Mouse (Mus musculus) liver, embryonic 16.5 days (tissue): Measurements from ENCODE around the gene Tmf1. TPM values are rescaled to one million over a fixed set of nuclear protein-coding genes. Genes with fewer than 3 reads are reported as not detected.
A peak's percentile ranks its signal among the peaks of the same experiment; 100 is the strongest.

Experiments
- ATAC-seq: fragments of 200-750 bp; cut with Nextera tagmentation; 2 replicates; pipeline ENCODE4 v1.8.0; 2017; ENCODE audit warnings: low read depth, mild to moderate bottlenecking, moderate number of reproducible peaks, moderate library complexity
- H3K27ac ChIP-seq: fragments of 300-500 bp; sonication (generic); 2 replicates; pipeline ENCODE4 v1.5.1; 2014; ENCODE audit warnings: mild to moderate bottlenecking, low read length
- H3K27me3 ChIP-seq: fragments of 300-500 bp; sonication (generic); 2 replicates; pipeline ENCODE4 v1.6.1; 2014; ENCODE audit warnings: low read depth, low read length, mixed read lengths; ENCODE audit not compliant: control insufficient read depth, insufficient read depth
- H3K36me3 ChIP-seq: fragments of 300-500 bp; sonication (generic); 2 replicates; pipeline ENCODE4 v1.6.1; 2014; ENCODE audit warnings: mild to moderate bottlenecking; ENCODE audit not compliant: control insufficient read depth, insufficient read depth
- H3K4me1 ChIP-seq: fragments of 300-500 bp; sonication (generic); 2 replicates; pipeline ENCODE4 v1.6.1; 2014; ENCODE audit warnings: low read depth, low read length, mixed read lengths; ENCODE audit not compliant: control insufficient read depth
- H3K4me2 ChIP-seq: fragments of 300-500 bp; sonication (generic); 2 replicates; pipeline ENCODE4 v1.6.1; 2014; ENCODE audit warnings: low read depth, low read length, mixed read lengths
- H3K4me3 ChIP-seq: fragments of 300-500 bp; sonication (generic); 2 replicates; pipeline ENCODE4 v1.5.1; 2014; ENCODE audit warnings: low read depth, mild to moderate bottlenecking, low read length
- H3K9ac ChIP-seq: fragments of 300-500 bp; sonication (generic); 2 replicates; pipeline ENCODE4 v1.6.1; 2014; ENCODE audit warnings: low read depth, low read length
- H3K9me3 ChIP-seq: fragments of 300-500 bp; sonication (generic); replicated peaks from 2 replicates; pipeline ENCODE4 v1.6.1; 2016; ENCODE audit warnings: low read length; ENCODE audit not compliant: control insufficient read depth
- WGBS: fragments of 180-500 bp; shearing (Covaris S2); extraction: QIAGEN DNeasy Blood & Tissue Kit; methylation state at CpG from one replicate; pipeline ENCODE4 v1.1.7; 2014; ENCODE audit not compliant: insufficient replicate concordance; 5-methylcytosine and 5-hydroxymethylcytosine counted together
- polyA plus RNA-seq: library from polyadenylated mRNA; unstranded; fragments of >200 nt; fragmentation: Nextera tagmentation; extraction: Ambion mirVana; gene quantifications from 2 replicates; pipeline ENCODE4 v1.2.1, GENCODE M21; 2015

Tmf1 gene
- 10.5 and 14.5 TPM in 2 replicates for polyA plus RNA-seq

GRCm38 (mm10) chr6:97178491-97179366, at the start of gene Tmf1:
Gene Tmf1, minus strand, starts transcription at chr6:97179122.
- Histone ChIP-seq H3K27ac (peak within 1 kb of the TSS; percentile 93), H3K4me3 (peak within 1 kb of the TSS; percentile 99), H3K4me1 (peaks cover 22% of the 10 kb centered on the region), H3K9me3 (no peaks in the 10 kb centered on the region), H3K4me2 (peak within 1 kb of the TSS; percentile 75), H3K27me3 (no peaks in the 10 kb centered on the region), H3K9ac (peak within 1 kb of the TSS; percentile 99), H3K36me3 (peaks cover 5% of the 10 kb centered on the region)
- ATAC-seq = peak; percentile 99
- WGBS = under 1% methylated on average over 80 of the region's 80 CpGs

DNA sequence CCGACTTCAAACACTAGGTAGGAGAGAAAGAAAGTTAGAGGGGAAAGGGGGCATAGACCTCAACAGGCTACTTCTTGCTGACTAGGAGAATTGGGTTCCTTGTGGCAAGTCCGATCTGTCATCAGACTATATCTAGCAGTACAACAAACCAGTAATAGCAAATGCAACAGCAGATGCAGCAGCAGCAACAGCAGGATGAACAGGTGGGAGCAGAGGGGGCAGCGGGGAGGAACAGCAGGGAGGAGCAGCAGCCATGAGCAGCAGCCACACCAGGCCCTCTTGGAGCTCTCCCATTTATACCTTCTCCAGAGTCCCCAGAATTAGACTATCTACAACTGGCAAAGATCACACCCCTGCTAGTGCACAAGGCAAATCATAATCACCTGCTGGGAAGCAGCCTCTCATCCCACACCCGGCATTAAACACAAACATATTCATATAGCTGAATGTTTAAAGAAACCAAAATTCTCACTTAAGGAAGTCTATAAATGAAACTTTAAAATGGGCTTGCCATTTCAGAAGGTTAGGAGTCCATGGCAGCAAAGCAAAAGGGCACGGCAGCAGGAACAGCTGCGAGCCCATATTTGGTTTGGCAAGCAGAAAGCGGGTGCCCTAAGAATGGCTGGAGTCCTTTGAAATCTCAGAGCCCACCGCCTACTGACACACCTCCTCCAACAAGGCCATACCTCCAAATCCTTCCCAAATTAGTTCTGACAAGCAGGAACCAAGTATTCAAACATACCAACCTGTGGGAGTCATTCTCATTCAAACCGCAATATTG, 48.3 kb upstream of the Tmf1 start:
- Histone ChIP-seq H3K9ac (no peak overlapping the region), H3K27me3 (no peaks in the 10 kb centered on the region), H3K4me2 (no peak overlapping the region), H3K27ac (no peak overlapping the region), H3K4me1 (peaks cover 6% of the 10 kb centered on the region), H3K9me3 (no peaks in the 10 kb centered on the region), H3K36me3 (peaks cover 7% of the 10 kb centered on the region; the same call in 1 of the 2 replicates), H3K4me3 (no peak overlapping the region)
- 85% methylated on average over 9 of the region's 9 CpGs for WGBS
- no peak for ATAC-seq

GRCm38 (mm10) chr6:97226083-97226491, 47.2 kb upstream of the Tmf1 start:
- 50% methylated on average over 1 of the region's 1 CpGs for WGBS
- Histone ChIP-seq H3K9ac (no peak overlapping the region), H3K4me3 (no peak overlapping the region), H3K9me3 (no peaks in the 10 kb centered on the region), H3K27me3 (no peaks in the 10 kb centered on the region), H3K4me1 (peaks cover 16% of the 10 kb centered on the region), H3K36me3 (peaks cover 5% of the 10 kb centered on the region; the same call in 1 of the 2 replicates), H3K27ac (no peak overlapping the region), H3K4me2 (no peak overlapping the region)
- ATAC-seq = no peak

DNA sequence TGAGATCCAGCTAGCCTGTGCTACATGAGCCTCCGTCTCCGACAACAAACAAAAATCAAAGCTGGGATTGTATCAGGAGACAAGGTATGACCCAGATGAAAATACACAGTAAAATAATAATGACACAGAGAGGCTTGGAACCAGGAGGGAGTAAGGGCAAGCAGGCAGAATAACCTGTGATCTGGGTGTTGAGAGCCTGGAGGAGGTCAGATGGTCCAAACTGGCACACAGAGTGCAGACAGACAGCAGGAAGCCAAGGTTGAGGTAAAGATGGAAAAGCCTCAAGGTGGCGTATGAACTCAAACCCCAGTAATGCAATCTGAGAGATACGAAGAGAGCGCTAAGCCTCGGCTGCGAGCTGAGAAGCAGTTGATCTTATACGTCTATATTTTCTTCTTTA, 45.6 kb upstream of the Tmf1 start:
- peaks cover 16% of the 10 kb centered on the region for H3K4me1 ChIP-seq
- no peak for ATAC-seq
- WGBS = 82% methylated on average over 8 of the region's 8 CpGs
- H3K36me3 ChIP-seq = no peaks in the 10 kb centered on the region
- no peak overlapping the region for H3K4me3 ChIP-seq
- no peak overlapping the region for H3K4me2 ChIP-seq
- H3K9me3 ChIP-seq = no peaks in the 10 kb centered on the region
- H3K27me3 ChIP-seq = no peaks in the 10 kb centered on the region
- H3K27ac ChIP-seq = no peak overlapping the region
- H3K9ac ChIP-seq = no peak overlapping the region

DNA sequence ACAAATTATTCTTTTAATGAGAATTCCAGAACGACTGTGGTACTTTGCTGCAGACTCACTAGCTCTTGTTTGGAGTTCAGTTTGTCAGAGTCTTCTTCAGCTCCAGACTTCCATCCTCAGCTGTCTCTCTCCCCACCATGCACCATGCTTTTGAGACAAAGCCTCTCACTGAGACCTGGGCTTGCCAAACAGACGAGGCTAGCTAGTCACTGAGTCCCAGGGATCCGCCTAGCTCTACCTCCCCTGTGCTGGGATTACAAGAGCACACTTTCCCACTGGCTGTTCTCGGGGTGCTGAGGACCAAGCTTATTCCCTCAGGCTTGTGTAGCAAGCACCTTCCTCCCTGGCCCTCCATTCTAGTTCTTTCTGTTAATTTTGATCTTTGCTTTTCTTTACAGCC, 44.6 kb upstream of the Tmf1 start:
- ATAC-seq = no peak
- Histone ChIP-seq H3K4me2 (no peak overlapping the region), H3K9ac (no peak overlapping the region), H3K36me3 (no peaks in the 10 kb centered on the region), H3K27me3 (no peaks in the 10 kb centered on the region), H3K4me3 (no peak overlapping the region), H3K9me3 (no peaks in the 10 kb centered on the region), H3K4me1 (peaks cover 16% of the 10 kb centered on the region), H3K27ac (no peak overlapping the region)
- 60% methylated on average over 4 of the region's 4 CpGs for WGBS

- H3K9me3 ChIP-seq = no peaks in the 10 kb centered on the region
- no peaks in the 10 kb centered on the region for H3K27me3 ChIP-seq
- no peak overlapping the region for H3K4me3 ChIP-seq
- no peak overlapping the region for H3K9ac ChIP-seq
- no peak overlapping the region for H3K4me2 ChIP-seq
- ATAC-seq = peak; percentile 42; the same call in 1 of the 2 replicates
- H3K36me3 ChIP-seq = no peaks in the 10 kb centered on the region
- 15% methylated on average over 5 of the region's 5 CpGs for WGBS
- no peak overlapping the region for H3K27ac ChIP-seq
- H3K4me1 ChIP-seq = peaks cover 16% of the 10 kb centered on the region
Measured at GRCm38 (mm10) chr6:97222931-97223467, 44.1 kb upstream of the Tmf1 start.

DNA sequence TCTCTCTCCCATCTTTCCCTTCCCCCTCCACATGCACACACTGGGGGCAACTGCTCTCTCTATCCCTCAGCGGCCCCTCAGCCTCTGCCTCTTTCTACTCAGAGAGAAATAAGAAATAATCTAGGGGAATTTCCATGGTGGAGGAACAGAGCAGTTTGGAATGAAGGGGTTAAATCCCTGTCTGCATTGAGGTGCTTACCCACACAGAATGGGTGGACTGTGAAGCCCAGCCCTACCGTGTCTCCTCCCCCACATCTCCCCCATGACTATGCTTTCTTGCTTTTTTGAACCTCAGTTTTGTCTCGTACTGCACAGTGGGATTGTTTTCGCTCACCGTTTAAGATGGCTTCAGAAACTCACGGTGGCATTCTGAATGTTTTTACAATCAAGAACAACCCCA, 43.4 kb upstream of the Tmf1 start:
- Histone ChIP-seq H3K9ac (no peak overlapping the region), H3K9me3 (no peaks in the 10 kb centered on the region), H3K36me3 (no peaks in the 10 kb centered on the region), H3K27ac (no peak overlapping the region), H3K27me3 (no peaks in the 10 kb centered on the region), H3K4me1 (peaks cover 16% of the 10 kb centered on the region), H3K4me2 (no peak overlapping the region), H3K4me3 (no peak overlapping the region)
- WGBS = 40% methylated on average over 6 of the region's 6 CpGs
- ATAC-seq = peak; percentile 61; the same call in 1 of the 2 replicates

DNA sequence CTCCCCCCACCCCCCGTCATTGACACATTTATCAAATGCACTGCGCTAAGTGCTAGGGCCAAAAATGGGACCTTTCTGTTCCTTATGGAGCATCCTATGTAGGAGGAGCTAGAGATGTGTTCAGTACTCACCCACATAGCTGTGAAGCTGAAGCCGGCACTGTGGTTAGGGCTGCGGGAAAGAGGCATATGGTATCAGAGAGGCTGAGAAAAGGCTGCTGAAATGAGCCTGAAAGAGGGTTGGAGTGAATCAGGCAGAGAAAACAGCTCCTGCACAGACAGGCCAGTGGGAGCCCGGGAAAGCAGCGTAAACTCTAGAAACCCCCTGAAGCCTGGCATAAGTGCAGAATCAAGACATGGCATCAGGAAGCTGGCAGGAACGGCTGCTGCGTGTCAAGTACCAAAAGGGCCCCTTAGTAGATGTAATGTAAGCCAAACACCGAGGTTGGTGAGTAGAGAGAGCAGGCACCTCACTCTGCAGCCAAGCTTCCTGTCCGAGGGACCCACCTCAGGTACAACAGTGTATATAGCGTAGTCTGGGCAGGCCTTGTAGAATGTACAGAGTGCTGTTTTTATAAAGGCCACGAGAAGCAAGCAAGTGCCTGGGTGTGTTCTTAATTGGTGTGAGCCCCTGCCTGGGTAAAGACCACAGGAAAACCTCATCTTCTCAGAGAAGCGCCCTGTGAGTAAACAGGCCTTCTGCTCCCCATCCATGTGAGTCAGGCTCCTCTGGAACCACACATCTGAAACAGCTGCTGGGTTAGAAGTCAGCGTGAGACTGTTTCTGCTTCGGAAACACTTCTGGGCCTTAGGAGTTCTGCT, 42.5 kb upstream of the Tmf1 start:
- H3K4me3 ChIP-seq = no peak overlapping the region
- H3K36me3 ChIP-seq = no peaks in the 10 kb centered on the region
- no peaks in the 10 kb centered on the region for H3K27me3 ChIP-seq
- H3K4me2 ChIP-seq = no peak overlapping the region
- H3K27ac ChIP-seq = no peak overlapping the region; the same call in 1 of the 2 replicates
- H3K9me3 ChIP-seq = no peaks in the 10 kb centered on the region
- ATAC-seq = no peak
- H3K4me1 ChIP-seq = peaks cover 16% of the 10 kb centered on the region
- 45% methylated on average over 15 of the region's 15 CpGs for WGBS
- no peak overlapping the region for H3K9ac ChIP-seq
